Mouse (Mus musculus) cerebellum, postnatal 10 days (tissue): ENCODE data around the gene Tprn.

Experiments used
- DNase-seq, 2 experiments: peaks; one replicate each; pipeline ENCODE4 v3.0.0; 2021; ENCODE audit warnings: mixed read lengths in 2 of 2

The Tprn gene

GRCm38 (mm10) chr2:25297093-25297492 is 34.7 kb downstream of the Tprn start:
- DNase-seq: peak in 1 of 2 experiments; percentile 52

DNA sequence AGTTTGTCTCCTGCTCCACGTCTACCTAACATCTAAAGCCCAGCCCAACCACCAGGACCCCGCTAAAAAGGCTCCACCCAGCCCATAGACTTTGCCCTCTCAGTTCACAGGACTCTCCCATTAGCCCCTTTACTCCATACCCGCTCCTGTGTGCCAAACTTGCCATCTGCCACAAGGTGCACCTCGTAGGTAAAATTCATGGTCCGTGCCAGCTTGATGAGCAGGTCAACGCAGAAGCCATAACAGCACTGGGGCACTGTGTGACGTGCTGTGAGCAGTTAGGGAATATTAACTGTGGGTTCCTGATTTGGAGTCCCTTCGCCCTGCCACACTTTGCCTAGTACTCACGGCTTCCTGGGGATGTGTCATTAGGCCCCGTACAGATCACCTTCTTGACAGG is 35.6 kb downstream of the Tprn start:
- peak in 1 of 2 experiments; percentile 56 for DNase-seq

DNA sequence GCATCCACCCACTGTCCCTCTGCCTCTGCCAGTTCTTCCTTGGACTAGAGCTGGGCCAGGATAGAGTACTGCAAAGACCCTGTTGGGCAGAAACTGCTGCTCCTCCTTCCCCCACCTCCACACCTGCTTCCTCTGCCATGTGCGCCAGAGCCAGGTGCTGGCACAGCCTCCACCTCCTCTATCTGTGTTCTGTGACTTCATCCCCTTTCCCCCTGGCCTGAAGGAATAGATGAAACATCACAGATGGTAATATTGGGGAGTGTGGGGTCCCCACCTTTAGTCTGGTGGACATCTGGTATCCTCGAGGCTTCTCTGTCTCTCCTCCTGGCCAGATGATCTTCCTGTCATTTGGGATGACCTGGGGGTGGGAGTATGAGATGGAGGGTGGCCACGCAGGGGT is 41.0 kb downstream of the Tprn start:
- peak; percentile 59 to 63 for DNase-seq

GRCm38 (mm10) chr2:25303931-25304656 is 41.7 kb downstream of the Tprn start:
- peak; percentile 84 to 90 for DNase-seq

DNA sequence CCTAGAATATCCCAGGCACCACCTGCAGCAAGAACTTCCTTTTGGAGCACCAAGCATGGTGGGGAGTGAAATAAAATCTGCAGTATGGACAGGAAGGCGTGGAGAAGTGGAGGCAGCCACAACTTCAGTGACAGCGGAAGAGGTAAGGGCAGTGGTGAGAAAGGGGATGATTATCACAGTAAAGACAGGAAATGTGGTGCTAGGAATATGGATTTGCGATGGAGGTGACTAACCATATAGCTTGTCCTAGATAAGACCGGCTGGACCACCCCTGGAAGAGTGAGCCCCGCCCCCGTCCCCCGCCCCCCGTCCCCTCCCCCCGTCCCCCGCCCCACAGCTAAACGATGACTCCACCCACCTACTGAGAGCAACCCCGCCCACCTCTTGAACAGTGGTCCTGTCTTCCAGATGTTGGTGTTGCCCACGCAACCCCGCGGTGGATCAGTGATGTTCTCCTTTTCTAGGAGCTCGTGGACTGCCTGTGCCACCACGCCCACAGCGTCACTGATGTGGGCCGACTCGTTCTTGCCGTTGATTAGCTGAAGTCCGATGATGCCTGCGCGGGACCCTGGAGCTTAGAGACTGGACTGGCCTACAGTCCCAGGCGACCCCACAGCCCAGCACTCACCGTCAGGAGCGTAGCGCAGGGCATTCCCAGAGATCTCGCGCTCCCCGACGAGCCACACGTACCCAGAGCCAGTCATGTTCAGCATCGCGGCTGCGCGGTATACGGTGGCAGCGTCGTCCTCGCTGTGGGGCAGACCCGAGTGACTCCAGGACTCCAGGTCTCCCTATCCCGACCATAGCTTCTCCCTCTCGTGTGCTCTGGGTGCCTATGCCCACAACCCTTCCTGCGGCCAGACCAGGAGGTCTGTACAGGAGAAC is 42.5 kb downstream of the Tprn start:
- peak; percentile 63 to 64 for DNase-seq

GRCm38 (mm10) chr2:25305587-25306359 is 43.4 kb downstream of the Tprn start:
- peak in 1 of 2 experiments; percentile 25 for DNase-seq

DNA sequence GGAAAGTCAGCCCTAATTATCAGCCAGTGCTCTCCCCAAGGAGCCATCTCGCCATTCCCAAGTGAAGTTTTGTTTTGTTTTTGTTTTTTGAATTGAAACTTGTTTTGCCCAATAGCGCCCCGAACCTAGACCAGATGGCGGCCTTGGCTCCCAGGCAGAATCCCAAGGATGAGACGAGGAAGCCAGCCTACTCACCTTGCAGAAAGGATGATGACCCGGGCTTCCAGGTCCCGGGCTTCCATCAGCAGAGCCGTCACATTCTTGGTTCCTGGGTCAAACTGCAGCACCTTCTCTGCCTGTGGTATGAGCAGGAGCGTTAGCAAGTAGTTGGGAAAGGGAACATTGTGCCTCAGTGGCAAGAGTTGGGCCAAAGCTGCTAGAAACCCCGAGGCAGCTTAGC is 47.8 kb downstream of the Tprn start:
- DNase-seq: peak; percentile 32 to 45

DNA sequence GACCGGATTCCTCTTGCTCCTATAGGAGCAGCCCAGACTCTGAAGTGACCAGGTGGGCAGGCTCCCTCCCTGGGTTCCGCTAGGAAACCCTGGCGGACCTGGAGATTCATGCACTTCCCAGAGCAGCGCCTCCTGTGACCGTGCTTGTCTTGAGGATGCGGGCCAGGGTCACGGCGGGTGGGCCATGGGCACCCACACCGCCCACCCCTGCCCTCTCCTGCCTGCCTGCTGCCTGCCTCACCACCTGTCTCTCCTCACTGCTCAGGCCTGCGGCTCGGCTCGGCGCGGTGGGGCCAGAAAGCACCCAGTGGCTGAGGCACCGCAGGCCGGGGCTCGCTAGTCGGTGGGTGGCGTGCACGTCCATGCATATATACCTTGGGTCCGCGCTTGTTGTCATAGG is 48.6 kb downstream of the Tprn start:
- peak; percentile 55 to 56 for DNase-seq

GRCm38 (mm10) chr2:25311491-25311891 is 49.1 kb downstream of the Tprn start:
- DNase-seq: no peak

DNA sequence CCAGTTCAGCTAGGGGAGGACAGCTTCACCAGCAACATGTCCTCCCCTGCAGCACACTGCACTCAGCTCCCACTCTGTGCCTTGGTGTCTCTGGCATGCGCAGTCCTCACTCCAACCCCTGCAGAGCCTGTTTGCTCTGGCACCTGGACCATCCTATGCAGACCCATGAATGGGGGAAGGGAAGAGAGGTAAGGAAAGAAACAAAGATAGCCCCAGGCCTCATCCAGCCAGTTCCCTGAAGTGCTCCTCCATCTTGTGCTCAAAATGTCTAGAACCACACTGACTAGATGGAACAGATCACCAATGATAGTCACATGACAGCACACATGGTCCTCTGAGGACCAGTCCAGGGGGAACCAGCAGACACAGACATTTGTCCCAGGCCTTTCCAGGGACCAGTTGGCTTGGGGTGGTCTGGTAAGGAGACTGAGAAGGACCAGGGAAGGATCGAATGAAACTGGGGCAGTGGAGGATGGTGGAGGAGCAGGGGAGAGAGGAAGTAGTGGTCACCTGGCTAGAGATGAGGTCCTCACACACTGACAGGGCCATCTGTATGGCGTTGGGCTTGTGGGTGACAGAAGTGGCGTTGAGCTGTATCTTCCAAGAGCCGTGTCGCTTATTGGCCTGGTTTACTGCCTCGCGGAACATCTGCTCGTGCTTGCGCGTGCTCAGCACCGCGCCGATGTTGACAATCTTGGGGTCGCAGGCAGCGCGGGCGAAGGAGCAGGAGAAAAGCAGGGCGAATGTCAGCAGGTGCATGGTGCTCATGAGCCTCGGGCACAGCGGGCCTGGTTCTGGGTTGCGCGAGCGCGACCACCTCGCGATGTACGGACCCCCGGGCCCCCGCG is 55.9 kb downstream of the Tprn start:
- peak; percentile 73 to 75 for DNase-seq

DNA sequence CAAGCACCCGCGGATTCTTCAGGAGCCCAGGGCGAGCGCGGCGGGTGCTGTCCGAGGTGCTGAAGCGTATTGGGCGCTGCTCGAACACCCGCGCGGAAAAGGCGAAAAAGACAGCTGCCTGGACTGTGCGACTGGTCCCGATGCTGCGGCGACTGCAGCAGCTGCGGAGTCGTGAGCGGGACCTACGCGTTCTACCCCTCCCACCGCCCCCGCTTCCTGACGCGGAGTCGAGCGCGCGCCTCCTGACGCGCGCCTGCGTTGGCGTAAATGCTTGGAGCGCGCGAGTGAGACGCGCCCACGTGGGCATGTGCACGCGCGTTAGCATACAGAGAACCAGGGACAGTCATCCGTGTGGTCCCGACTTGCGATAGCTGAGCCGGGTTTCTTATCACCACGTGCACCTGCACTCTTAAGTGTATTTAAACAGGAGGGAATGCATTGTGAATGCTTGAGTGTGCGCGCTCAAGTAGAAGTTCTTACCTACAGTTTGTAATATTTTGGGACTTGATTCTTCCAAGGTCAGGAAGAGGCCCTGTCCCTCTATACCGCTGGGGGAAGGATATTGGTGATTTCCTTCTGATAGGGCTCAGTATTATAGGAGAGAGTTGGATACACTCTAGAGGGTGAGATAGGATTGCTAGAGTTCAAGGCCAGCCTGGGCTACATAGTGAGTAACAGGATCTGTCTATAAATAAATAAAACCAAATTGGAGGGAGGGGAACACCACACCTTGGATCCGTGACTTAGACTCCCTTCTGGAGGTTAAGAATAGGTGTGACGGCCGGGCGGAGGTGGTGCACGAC is 56.8 kb downstream of the Tprn start, which contains the start of gene Grin1:
Gene Grin1, minus strand, starts transcription at position 217 of the 803 bp plus-strand sequence.
- DNase-seq: peak; percentile 92 to 93
